Mouse (Mus musculus) ES-E14 (cell line): ENCODE measurements around the gene Ppp3ca. TPM values are rescaled to one million over a fixed set of nuclear protein-coding genes. Genes with fewer than 3 reads are reported as not detected.

Experiments used
- DNase-seq: peaks from one replicate; pipeline ENCODE4 v3.0.0-alpha.2; 2013; ENCODE audit warnings: low read depth, low spot score
- H3K27ac ChIP-seq: 2 replicates; pipeline ENCODE4 v1.5.1; 2012; ENCODE audit warnings: low read depth, mild to moderate bottlenecking, low read length, moderate library complexity, mixed read lengths; ENCODE audit not compliant: poor library complexity, insufficient read depth, severe bottlenecking
- H3K36me3 ChIP-seq: 2 replicates; pipeline ENCODE4 v1.6.1; 2012; ENCODE audit warnings: mild to moderate bottlenecking, low read length, moderate library complexity, mixed read lengths; ENCODE audit not compliant: control insufficient read depth, poor library complexity, insufficient read depth, severe bottlenecking
- H3K4me1 ChIP-seq, 2 experiments: fragments of 150-350 bp in 1 of 2; sonication (generic) in 1 of 2; 2 replicates each; pipeline ENCODE4 v1.6.1; 2012; ENCODE audit warnings: low read length in 2 of 2, mild to moderate bottlenecking in 1 of 2, mixed read lengths in 1 of 2; ENCODE audit not compliant: control insufficient read depth in 2 of 2, insufficient read depth in 2 of 2, poor library complexity in 1 of 2
- H3K4me3 ChIP-seq, 2 experiments: fragments of 150-350 bp in 1 of 2; sonication (generic) in 1 of 2; 2 replicates each; pipeline ENCODE4 v1.5.1; 2012; ENCODE audit warnings: low read length in 2 of 2, low read depth in 1 of 2, mild to moderate bottlenecking in 1 of 2, mixed read lengths in 1 of 2; ENCODE audit not compliant: insufficient read depth in 1 of 2, poor library complexity in 1 of 2, severe bottlenecking in 1 of 2
- H3K9ac ChIP-seq: 2 replicates; pipeline ENCODE4 v1.6.1; 2012; ENCODE audit warnings: low read depth, mild to moderate bottlenecking, low read length, mixed read lengths; ENCODE audit not compliant: poor library complexity, insufficient read depth, severe bottlenecking
- H3K9me3 ChIP-seq: fragments of 150-350 bp; sonication (generic); 2 replicates; pipeline ENCODE4 v1.6.1; 2012; ENCODE audit warnings: low read depth, mild to moderate bottlenecking, low read length; ENCODE audit not compliant: control insufficient read depth, insufficient read depth
- CHD2 ChIP-seq: IDR thresholded peaks from 2 replicates; pipeline ENCODE4 v1.6.1; 2014; ENCODE audit warnings: mild to moderate bottlenecking, low read depth, low read length, inconsistent platforms
- HCFC1 ChIP-seq: IDR thresholded peaks from 2 replicates; pipeline ENCODE4 v1.6.1; 2012; ENCODE audit warnings: low read length, inconsistent platforms, borderline replicate concordance; ENCODE audit not compliant: insufficient read depth
- MAFK ChIP-seq: IDR thresholded peaks from 2 replicates; pipeline ENCODE4 v1.6.1; 2014; ENCODE audit warnings: mild to moderate bottlenecking, low read depth, low read length, inconsistent platforms; ENCODE audit not compliant: insufficient read depth
- ZC3H11A ChIP-seq: IDR thresholded peaks from 2 replicates; pipeline ENCODE4 v1.6.1; 2012; ENCODE audit warnings: low read depth, mild to moderate bottlenecking, inconsistent platforms, low read length, borderline replicate concordance
- ZNF384 ChIP-seq: IDR thresholded peaks from 2 replicates; pipeline ENCODE4 v1.6.1; 2012; ENCODE audit warnings: low read depth, low read length, inconsistent platforms
- in situ Hi-C, 2 experiments: fragments of 600-800 bp; cut with MboI; formaldehyde crosslinking; loops; one replicate each; pipeline ENCODE4 v1.15.1; 2025; ENCODE audit warnings: low sequenced_read_pairs in 2 of 2, inconsistent platforms in 1 of 2; ENCODE audit not compliant: unreplicated experiment in 2 of 2
- total RNA-seq: library from RNA; depleted of rRNA; stranded (reverse); fragments of 300-350 nt; gene quantifications from 2 replicates; pipeline ENCODE4 v1.2.3, GENCODE M21; 2012

The Ppp3ca gene
- total RNA-seq, 1 experiment, result 25.6 TPM

GRCm38 (mm10) chr3:136837589-136837988, 167.7 kb downstream of the Ppp3ca start:
- H3K4me1 ChIP-seq, result peaks cover 2 to 3% of the 10 kb centered on the region in 2 experiments; a peak in 2 of 4 replicates
- H3K4me3 ChIP-seq, result no peak overlapping the region
- H3K9me3 ChIP-seq, result no peaks in the 10 kb centered on the region
- no peak overlapping the region for H3K27ac ChIP-seq
- in situ Hi-C loops, result no loop called here
- H3K9ac ChIP-seq, result no peak overlapping the region
- H3K36me3 ChIP-seq, result no peaks in the 10 kb centered on the region
- TF ChIP-seq CHD2, result no peak
- 0 out of 2 replicates have a peak, but pooled peaks have one; percentile 41 for TF ChIP-seq ZNF384
- peak; percentile 55 for DNase-seq

DNA sequence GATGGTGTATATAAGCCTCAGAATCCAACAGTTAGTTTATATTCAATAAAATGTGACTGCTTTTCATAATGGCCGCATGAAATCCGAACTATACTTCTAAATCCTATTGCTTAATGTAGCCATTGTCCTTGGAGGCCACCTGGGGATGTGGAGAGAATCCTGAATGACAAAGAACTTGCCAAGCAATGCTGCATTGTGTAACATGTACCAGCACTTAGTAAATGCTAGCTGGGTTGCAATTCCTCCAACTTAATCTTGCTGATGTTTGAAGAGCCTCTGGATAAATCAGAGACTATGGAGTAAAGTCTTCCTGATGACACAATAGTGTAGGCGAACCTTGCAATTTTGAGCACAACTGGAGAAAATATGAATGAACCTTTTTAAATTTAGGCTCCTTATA, 171.4 kb downstream of the Ppp3ca start:
- H3K4me3 ChIP-seq, result no peak overlapping the region
- DNase-seq, result no peak
- no peaks in the 10 kb centered on the region for H3K4me1 ChIP-seq
- in situ Hi-C loops, result no loop called here
- no peaks in the 10 kb centered on the region for H3K36me3 ChIP-seq
- no peak for TF ChIP-seq HCFC1
- TF ChIP-seq CHD2, result no peak
- no peak for TF ChIP-seq ZNF384
- no peak for TF ChIP-seq ZC3H11A
- no peak for TF ChIP-seq MAFK
- no peaks in the 10 kb centered on the region for H3K9me3 ChIP-seq
- no peak overlapping the region for H3K27ac ChIP-seq
- no peak overlapping the region for H3K9ac ChIP-seq

DNA sequence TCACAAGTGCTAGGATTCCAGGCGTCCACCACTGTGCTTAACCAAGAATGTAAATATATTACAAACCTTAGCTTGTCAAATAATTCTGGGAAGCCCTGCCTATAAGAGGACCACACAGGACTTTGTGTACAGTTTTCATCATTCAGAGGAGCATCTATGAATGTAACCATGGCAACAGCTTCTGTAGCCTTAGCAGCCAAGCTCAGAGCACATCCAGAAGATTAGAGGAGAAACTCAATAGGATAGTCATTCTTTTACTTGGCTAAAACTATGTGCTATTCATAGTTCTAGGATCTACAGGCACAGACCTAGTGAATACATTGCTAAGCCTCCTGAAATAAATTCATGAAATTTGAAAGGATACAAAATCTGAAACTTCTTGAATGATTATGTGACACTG, 172.5 kb downstream of the Ppp3ca start:
- H3K4me3 ChIP-seq, result no peak overlapping the region
- no peak overlapping the region for H3K9ac ChIP-seq
- DNase-seq, result no peak
- in situ Hi-C loops, result no loop called here
- H3K36me3 ChIP-seq, result no peaks in the 10 kb centered on the region
- no peak for TF ChIP-seq HCFC1
- H3K4me1 ChIP-seq, result no peaks in the 10 kb centered on the region
- no peaks in the 10 kb centered on the region for H3K9me3 ChIP-seq
- no peak overlapping the region for H3K27ac ChIP-seq

GRCm38 (mm10) chr3:136843811-136844491, 174.0 kb downstream of the Ppp3ca start:
- in situ Hi-C loops, result no loop called here
- Histone ChIP-seq H3K9ac (no peak overlapping the region), H3K9me3 (no peaks in the 10 kb centered on the region), H3K27ac (no peak overlapping the region), H3K4me3 (no peak overlapping the region), H3K4me1 (no peaks in the 10 kb centered on the region), H3K36me3 (no peaks in the 10 kb centered on the region)
- no peak for DNase-seq
- TF ChIP-seq HCFC1, result no peak
- no peak for TF ChIP-seq ZNF384
- TF ChIP-seq MAFK, result no peak
- TF ChIP-seq CHD2, result no peak

- no peak overlapping the region for H3K4me3 ChIP-seq
- H3K9ac ChIP-seq, result no peak overlapping the region
- no peaks in the 10 kb centered on the region for H3K36me3 ChIP-seq
- in situ Hi-C loops, result no loop called here
- H3K4me1 ChIP-seq, result no peaks in the 10 kb centered on the region
- TF ChIP-seq CHD2 (no peak), HCFC1 (no peak), MAFK (no peak), ZC3H11A (no peak), ZNF384 (no peak)
- H3K27ac ChIP-seq, result no peak overlapping the region
- H3K9me3 ChIP-seq, result no peaks in the 10 kb centered on the region
- no peak for DNase-seq
Measured at GRCm38 (mm10) chr3:136849035-136849434, 179.1 kb downstream of the Ppp3ca start.
